Mouse (Mus musculus): ENCODE measurements at regions not wholly inside any gene's neighbourhood (a gene's known extent, or its start where the extent isn't known, plus 50 kb on each side); places are given as distances from the start of the nearest gene placed in this dataset.

DNA sequence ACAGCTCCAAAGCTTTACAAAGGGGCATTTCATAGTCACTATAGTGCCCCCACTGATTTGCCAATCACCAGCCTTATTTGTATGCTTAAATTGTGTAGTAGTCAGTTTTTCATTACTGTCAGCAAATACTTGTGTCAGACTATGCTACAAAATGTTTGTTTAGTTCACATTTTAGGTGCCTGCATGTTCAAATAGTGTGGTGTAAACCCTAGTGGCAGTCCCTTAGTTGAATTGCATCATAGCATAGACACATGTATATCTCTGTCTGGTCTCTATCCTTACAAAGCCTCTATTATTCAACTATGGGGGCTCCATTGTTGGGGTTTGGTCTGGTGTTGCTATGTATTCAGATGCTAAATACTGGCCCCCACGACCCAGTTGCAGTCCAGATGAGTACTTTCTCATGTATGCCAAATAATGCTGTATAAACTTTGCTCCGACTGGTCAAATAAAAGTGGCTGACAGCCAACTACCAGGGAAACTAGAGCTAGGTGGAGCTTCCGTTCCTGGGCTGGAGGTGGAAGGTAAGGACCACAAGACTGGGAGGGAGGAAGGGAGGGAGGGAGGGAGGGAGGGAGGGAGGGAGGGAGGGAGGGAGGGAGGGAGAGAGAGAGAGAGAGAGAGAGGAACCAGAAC lies 109.0 kb upstream of the C1qtnf3 start:
- H3K79me2 ChIP-seq (ENCODE audit: control insufficient read depth, insufficient read depth), result no peaks in the 10 kb centered on the region
- no peaks in the 10 kb centered on the region for H3K79me3 ChIP-seq (ENCODE audit: low read depth)
- no peaks in the 10 kb centered on the region for H3K27me3 ChIP-seq (ENCODE audit: control insufficient read depth, insufficient read depth, insufficient read length)
- H3K4me3 ChIP-seq (ENCODE audit: insufficient read depth, poor library complexity, severe bottlenecking), result no peak overlapping the region
- H3K36me3 ChIP-seq (ENCODE audit: control insufficient read depth, insufficient read depth), result no peaks in the 10 kb centered on the region
- no peak overlapping the region for H3ac ChIP-seq (ENCODE audit: control insufficient read depth, insufficient read length, low read depth)
- TF ChIP-seq MYOD1 (IDR thresholded peaks at IDR 0.05; ENCODE audit: control insufficient read depth, insufficient read length, low read depth), result no peak
- TF ChIP-seq MYOG (IDR thresholded peaks at IDR 0.05; ENCODE audit: control insufficient read depth, extremely low read depth, insufficient read length), result no peak
- TF ChIP-seq USF1 (IDR thresholded peaks at IDR 0.05; ENCODE audit: low read depth), result no peak
- no peak for TF ChIP-seq FOSL1 (IDR thresholded peaks at IDR 0.05; ENCODE audit: insufficient read depth, low read length, poor library complexity, severe bottlenecking)
- TF ChIP-seq MAX (IDR thresholded peaks at IDR 0.05), result no peak
- TF ChIP-seq CTCF (IDR thresholded peaks at IDR 0.05; ENCODE audit: control insufficient read depth, insufficient read depth, insufficient read length), result no peak
- TF ChIP-seq CEBPB (IDR thresholded peaks at IDR 0.05; ENCODE audit: low read depth), result no peak

- no peaks in the 10 kb centered on the region for H3K79me2 ChIP-seq (ENCODE audit: control insufficient read depth, insufficient read depth)
- no peaks in the 10 kb centered on the region for H3K36me3 ChIP-seq (ENCODE audit: control insufficient read depth, insufficient read depth)
- no peak overlapping the region for H3ac ChIP-seq (ENCODE audit: control insufficient read depth, insufficient read length, low read depth)
- no peaks in the 10 kb centered on the region for H3K27me3 ChIP-seq (ENCODE audit: control insufficient read depth, insufficient read depth, insufficient read length)
- no peaks in the 10 kb centered on the region for H3K79me3 ChIP-seq (ENCODE audit: low read depth)
- TF ChIP-seq MYOD1 (IDR thresholded peaks at IDR 0.05; ENCODE audit: control insufficient read depth, insufficient read length, low read depth) (peak; percentile 86), MAX (IDR thresholded peaks at IDR 0.05) (no peak), MYOG (IDR thresholded peaks at IDR 0.05; ENCODE audit: control insufficient read depth, extremely low read depth, insufficient read length) (no peak), CTCF (IDR thresholded peaks at IDR 0.05; ENCODE audit: control insufficient read depth, insufficient read depth, insufficient read length) (no peak), USF1 (IDR thresholded peaks at IDR 0.05; ENCODE audit: low read depth) (no peak), CEBPB (IDR thresholded peaks at IDR 0.05; ENCODE audit: low read depth) (no peak), FOSL1 (IDR thresholded peaks at IDR 0.05; ENCODE audit: insufficient read depth, low read length, poor library complexity, severe bottlenecking) (no peak)
- H3K4me3 ChIP-seq (ENCODE audit: insufficient read depth, poor library complexity, severe bottlenecking), result no peak overlapping the region
Measured at GRCm38 (mm10) chr15:10846722-10847121, 105.4 kb upstream of the C1qtnf3 start.

- H3K36me3 ChIP-seq (ENCODE audit: control insufficient read depth, insufficient read depth), result no peaks in the 10 kb centered on the region
- TF ChIP-seq MYOD1 (IDR thresholded peaks at IDR 0.05; ENCODE audit: control insufficient read depth, insufficient read length, low read depth) (peak; percentile 27), CEBPB (IDR thresholded peaks at IDR 0.05; ENCODE audit: low read depth) (no peak), USF1 (IDR thresholded peaks at IDR 0.05; ENCODE audit: low read depth) (peak; percentile 36)
- H3K79me2 ChIP-seq (ENCODE audit: control insufficient read depth, insufficient read depth), result no peaks in the 10 kb centered on the region
- H3K4me3 ChIP-seq (ENCODE audit: insufficient read depth, poor library complexity, severe bottlenecking), result no peak overlapping the region
- no peaks in the 10 kb centered on the region for H3K79me3 ChIP-seq (ENCODE audit: low read depth)
- H3K27me3 ChIP-seq (ENCODE audit: control insufficient read depth, insufficient read depth, insufficient read length), result no peaks in the 10 kb centered on the region
- no peak overlapping the region for H3ac ChIP-seq (ENCODE audit: control insufficient read depth, insufficient read length, low read depth)
Measured at GRCm38 (mm10) chr15:10864004-10864775, 87.9 kb upstream of the C1qtnf3 start.

GRCm38 (mm10) chr15:10865109-10865508 lies 87.0 kb upstream of the C1qtnf3 start:
- H3K36me3 ChIP-seq (ENCODE audit: control insufficient read depth, insufficient read depth), result no peaks in the 10 kb centered on the region
- TF ChIP-seq MYOD1 (IDR thresholded peaks at IDR 0.05; ENCODE audit: control insufficient read depth, insufficient read length, low read depth), result no peak
- no peak for TF ChIP-seq USF1 (IDR thresholded peaks at IDR 0.05; ENCODE audit: low read depth)
- no peak for TF ChIP-seq FOSL1 (IDR thresholded peaks at IDR 0.05; ENCODE audit: insufficient read depth, low read length, poor library complexity, severe bottlenecking)
- no peak for TF ChIP-seq CEBPB (IDR thresholded peaks at IDR 0.05; ENCODE audit: low read depth)
- no peak for TF ChIP-seq MYOG (IDR thresholded peaks at IDR 0.05; ENCODE audit: control insufficient read depth, extremely low read depth, insufficient read length)
- TF ChIP-seq MAX (IDR thresholded peaks at IDR 0.05), result no peak
- no peak for TF ChIP-seq CTCF (IDR thresholded peaks at IDR 0.05; ENCODE audit: control insufficient read depth, insufficient read depth, insufficient read length)
- no peak overlapping the region for H3ac ChIP-seq (ENCODE audit: control insufficient read depth, insufficient read length, low read depth)
- H3K27me3 ChIP-seq (ENCODE audit: control insufficient read depth, insufficient read depth, insufficient read length), result no peaks in the 10 kb centered on the region
- H3K4me3 ChIP-seq (ENCODE audit: insufficient read depth, poor library complexity, severe bottlenecking), result no peak overlapping the region
- H3K79me2 ChIP-seq (ENCODE audit: control insufficient read depth, insufficient read depth), result no peaks in the 10 kb centered on the region
- no peaks in the 10 kb centered on the region for H3K79me3 ChIP-seq (ENCODE audit: low read depth)

DNA sequence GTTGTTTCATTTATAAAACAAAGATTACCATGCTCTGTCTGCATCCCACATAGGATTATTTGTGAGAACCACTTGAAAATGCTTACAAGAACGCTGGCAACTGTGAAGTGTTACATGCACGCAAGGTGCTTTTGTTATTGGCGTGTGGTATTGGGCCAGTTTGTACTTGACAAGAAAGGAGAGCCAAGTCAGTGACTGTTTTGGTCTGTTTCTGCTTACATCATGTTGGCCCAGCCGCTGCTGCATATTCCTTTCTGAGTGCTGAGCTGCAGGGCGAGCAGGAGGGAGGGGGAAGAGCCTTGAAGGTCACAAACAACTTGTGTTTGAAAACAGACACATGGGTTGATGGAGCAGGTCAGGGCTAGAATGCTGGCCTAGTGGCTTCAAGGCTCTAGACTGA lies 85.3 kb upstream of the C1qtnf3 start:
- no peak for TF ChIP-seq MAX (IDR thresholded peaks at IDR 0.05)
- TF ChIP-seq USF1 (IDR thresholded peaks at IDR 0.05; ENCODE audit: low read depth), result no peak
- no peaks in the 10 kb centered on the region for H3K79me3 ChIP-seq (ENCODE audit: low read depth)
- H3K79me2 ChIP-seq (ENCODE audit: control insufficient read depth, insufficient read depth), result no peaks in the 10 kb centered on the region
- H3K36me3 ChIP-seq (ENCODE audit: control insufficient read depth, insufficient read depth), result no peaks in the 10 kb centered on the region
- H3K4me3 ChIP-seq (ENCODE audit: insufficient read depth, poor library complexity, severe bottlenecking), result no peak overlapping the region
- no peaks in the 10 kb centered on the region for H3K27me3 ChIP-seq (ENCODE audit: control insufficient read depth, insufficient read depth, insufficient read length)
- H3ac ChIP-seq (ENCODE audit: control insufficient read depth, insufficient read length, low read depth), result no peak overlapping the region

DNA sequence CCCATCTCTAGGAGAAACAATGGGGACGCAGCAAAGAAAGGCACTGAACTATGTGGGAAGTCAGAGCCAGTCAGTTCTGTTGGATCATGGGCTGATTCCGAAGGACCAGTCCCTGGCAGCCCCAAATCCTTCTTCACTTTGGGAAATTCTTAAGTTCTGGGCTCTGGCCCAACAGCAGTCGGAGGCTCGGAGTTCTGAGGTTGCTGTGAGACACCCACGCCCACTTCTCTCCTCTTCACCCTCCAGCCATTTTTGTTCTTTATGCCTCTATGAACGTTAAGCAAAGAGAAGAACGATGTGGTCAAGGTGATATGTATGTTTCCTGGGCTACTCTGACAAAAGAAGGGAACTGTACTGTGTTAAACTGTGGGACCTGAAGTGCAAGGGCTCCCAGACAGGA lies 84.0 kb upstream of the C1qtnf3 start:
- Histone ChIP-seq H3K27me3 (ENCODE audit: control insufficient read depth, insufficient read depth, insufficient read length) (no peaks in the 10 kb centered on the region), H3ac (ENCODE audit: control insufficient read depth, insufficient read length, low read depth) (no peak overlapping the region), H3K36me3 (ENCODE audit: control insufficient read depth, insufficient read depth) (no peaks in the 10 kb centered on the region), H3K4me3 (ENCODE audit: insufficient read depth, poor library complexity, severe bottlenecking) (no peak overlapping the region), H3K79me2 (ENCODE audit: control insufficient read depth, insufficient read depth) (no peaks in the 10 kb centered on the region), H3K79me3 (ENCODE audit: low read depth) (no peaks in the 10 kb centered on the region)
- TF ChIP-seq MAX (IDR thresholded peaks at IDR 0.05), result no peak
- TF ChIP-seq MYOG (IDR thresholded peaks at IDR 0.05; ENCODE audit: control insufficient read depth, extremely low read depth, insufficient read length), result no peak
- no peak for TF ChIP-seq CTCF (IDR thresholded peaks at IDR 0.05; ENCODE audit: control insufficient read depth, insufficient read depth, insufficient read length)
- no peak for TF ChIP-seq FOSL1 (IDR thresholded peaks at IDR 0.05; ENCODE audit: insufficient read depth, low read length, poor library complexity, severe bottlenecking)
- no peak for TF ChIP-seq USF1 (IDR thresholded peaks at IDR 0.05; ENCODE audit: low read depth)
- TF ChIP-seq CEBPB (IDR thresholded peaks at IDR 0.05; ENCODE audit: low read depth), result no peak
- no peak for TF ChIP-seq MYOD1 (IDR thresholded peaks at IDR 0.05; ENCODE audit: control insufficient read depth, insufficient read length, low read depth)

Data from C2C12 (cell line).